Mouse (Mus musculus) liver, embryonic 14.5 days (tissue): ENCODE measurements at regions not wholly inside any gene's neighbourhood (a gene's known extent, or its start where the extent isn't known, plus 50 kb on each side); places are given as distances from the start of the nearest gene placed in this dataset.

Experiments used
- CTCF ChIP-seq: IDR thresholded peaks from 2 replicates; pipeline ENCODE4 v1.5.1; 2016; ENCODE audit warnings: antibody characterized with exemption, low read depth, control low read depth
- EP300 ChIP-seq: IDR thresholded peaks from 2 replicates; pipeline ENCODE4 v1.6.1; 2016; ENCODE audit warnings: antibody characterized with exemption, low read depth

- TF ChIP-seq EP300 (no peak), CTCF (no peak)
Observed at GRCm38 (mm10) chr16:49606500-49606899, 92.5 kb upstream of the Ift57 start.
